Mouse (Mus musculus) olfactory bulb, adult 2 months (tissue): ENCODE results near the gene Adcyap1.

ENCODE experiments used
- CTCF ChIP-seq: fragments of 200-500 bp; IDR thresholded peaks from 2 replicates; pipeline ENCODE4 v1.5.1; 2012; ENCODE audit warnings: low read depth, mild to moderate bottlenecking, low read length, moderate library complexity; ENCODE audit not compliant: insufficient read depth
- POLR2A ChIP-seq: fragments of 200-500 bp; IDR thresholded peaks from 2 replicates; pipeline ENCODE4 v1.6.1; 2012; ENCODE audit warnings: mild to moderate bottlenecking, low read depth, low read length, moderate library complexity; ENCODE audit not compliant: insufficient read depth

DNA sequence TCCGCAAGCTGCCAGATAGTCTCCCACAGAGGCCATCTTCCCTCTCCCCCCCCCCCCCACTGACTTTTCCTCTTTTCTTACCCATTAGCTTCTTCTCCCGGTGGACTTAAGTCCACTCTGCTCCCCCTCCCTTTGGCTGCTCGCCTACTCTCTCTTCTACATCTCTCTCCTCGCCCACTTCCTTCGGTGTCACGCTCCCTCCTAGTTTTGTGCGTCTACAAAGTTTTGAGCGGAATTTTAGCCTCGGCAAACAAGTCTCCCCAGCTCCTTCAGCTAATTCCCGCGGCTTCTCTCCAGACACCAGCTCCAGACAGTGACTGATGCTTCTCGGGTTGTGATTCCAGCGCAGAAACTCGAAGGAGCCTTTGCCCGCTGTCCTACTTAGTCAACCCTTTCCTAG lies 401 bp downstream of the Adcyap1 start:
- TF ChIP-seq CTCF, result no peak
- no peak for TF ChIP-seq POLR2A
